Mouse (Mus musculus): ENCODE measurements at regions not wholly inside any gene's neighbourhood (a gene's known extent, or its start where the extent isn't known, plus 50 kb on each side); places are given as distances from the start of the nearest gene placed in this dataset.

GRCm38 (mm10) chr7:135997640-135998039 is 281.5 kb upstream of the Mki67 start:
- no peak for DNase-seq

DNA sequence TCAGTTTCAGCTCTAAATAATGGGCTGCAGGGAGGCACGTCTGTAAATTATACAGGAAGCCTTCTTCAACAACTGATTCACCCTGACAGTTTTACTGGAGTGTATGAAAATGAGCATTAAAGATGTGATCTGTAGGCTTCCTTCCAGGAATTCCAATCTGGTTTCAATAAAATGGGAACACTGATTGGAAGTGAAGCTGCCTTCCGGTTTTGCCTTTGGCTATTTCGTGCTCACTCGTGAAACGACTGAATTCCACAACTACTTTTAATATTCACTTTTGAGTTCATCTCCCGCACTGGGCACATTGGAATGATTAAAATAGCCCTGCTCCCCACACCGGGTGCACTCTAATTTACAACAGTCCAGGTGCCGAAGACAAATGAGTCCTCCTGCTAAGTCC is 286.2 kb upstream of the Mki67 start:
- DNase-seq, result no peak

- no peak for DNase-seq
Observed at GRCm38 (mm10) chr7:136003291-136003690, 287.1 kb upstream of the Mki67 start.

DNA sequence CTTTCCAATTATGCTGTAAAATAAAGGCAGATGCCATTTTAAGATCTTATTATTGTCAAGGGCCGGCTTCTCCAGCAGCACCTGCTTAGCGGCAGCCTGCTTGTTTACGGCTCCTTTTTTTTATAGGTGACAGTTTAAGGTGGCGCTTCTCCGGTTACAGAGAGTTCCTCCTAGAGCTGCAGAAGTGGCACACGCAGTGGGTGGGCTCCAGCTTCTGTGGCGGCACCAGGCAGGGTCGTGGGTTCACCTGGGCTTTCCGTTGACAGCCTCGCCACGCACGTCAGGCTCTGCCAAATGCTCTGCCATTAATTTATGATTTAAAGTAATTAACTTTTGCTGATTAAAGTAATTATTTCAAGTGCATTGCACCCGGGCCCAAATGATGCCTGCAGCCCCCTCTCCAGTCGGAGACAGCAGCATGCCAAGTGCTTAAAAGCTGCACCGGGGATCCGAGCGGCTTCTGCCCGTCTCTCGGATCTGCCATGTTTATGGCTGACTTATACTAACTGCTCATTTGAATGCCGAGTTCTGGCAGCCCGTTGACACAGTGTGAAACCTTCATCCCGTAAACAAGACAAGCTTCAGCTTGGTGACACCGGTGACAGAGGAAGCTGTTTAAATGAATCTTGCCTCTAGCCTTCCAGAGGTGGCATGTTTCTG is 291.8 kb upstream of the Mki67 start:
- DNase-seq, result no peak

GRCm38 (mm10) chr7:136008486-136008885 is 292.3 kb upstream of the Mki67 start:
- DNase-seq, result no peak

DNA sequence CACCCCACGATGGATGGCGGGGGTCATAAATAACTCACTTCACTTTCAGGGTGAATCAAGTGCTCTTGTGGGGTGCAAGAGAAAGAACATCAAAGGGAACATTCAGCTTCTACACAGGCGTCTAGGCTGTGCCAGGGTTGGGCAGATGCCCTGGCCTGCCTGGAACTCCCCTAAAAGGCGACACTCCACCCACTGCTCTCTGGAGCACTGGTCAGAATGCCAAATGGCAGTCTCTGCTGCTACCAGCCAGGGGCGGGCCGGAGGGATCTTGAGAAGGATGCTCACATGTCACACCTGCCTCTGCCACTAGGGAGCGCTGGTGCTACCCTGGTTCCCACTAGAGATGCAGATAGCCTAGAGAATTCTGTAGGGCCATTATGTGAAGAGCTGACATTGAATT is 293.9 kb upstream of the Mki67 start:
- peak; percentile 2 to 7 for DNase-seq

GRCm38 (mm10) chr7:136014706-136015105 is 298.5 kb upstream of the Mki67 start:
- no peak for DNase-seq

- DNase-seq, result no peak
Observed at GRCm38 (mm10) chr7:136016918-136017317, 300.8 kb upstream of the Mki67 start.

GRCm38 (mm10) chr7:136020577-136020976 is 304.4 kb upstream of the Mki67 start:
- no peak for DNase-seq

- DNase-seq, result no peak
Observed at GRCm38 (mm10) chr7:136021071-136021470, 304.9 kb upstream of the Mki67 start.

GRCm38 (mm10) chr7:136022781-136023448 is 306.8 kb upstream of the Mki67 start:
- no peak for DNase-seq

- no peak for DNase-seq
Observed at GRCm38 (mm10) chr7:136026451-136026850, 310.3 kb upstream of the Mki67 start.

GRCm38 (mm10) chr7:136032026-136032425 is 315.9 kb upstream of the Mki67 start:
- no peak for DNase-seq

- no peak for DNase-seq
Observed at GRCm38 (mm10) chr7:136033536-136033935, 317.4 kb upstream of the Mki67 start.

DNA sequence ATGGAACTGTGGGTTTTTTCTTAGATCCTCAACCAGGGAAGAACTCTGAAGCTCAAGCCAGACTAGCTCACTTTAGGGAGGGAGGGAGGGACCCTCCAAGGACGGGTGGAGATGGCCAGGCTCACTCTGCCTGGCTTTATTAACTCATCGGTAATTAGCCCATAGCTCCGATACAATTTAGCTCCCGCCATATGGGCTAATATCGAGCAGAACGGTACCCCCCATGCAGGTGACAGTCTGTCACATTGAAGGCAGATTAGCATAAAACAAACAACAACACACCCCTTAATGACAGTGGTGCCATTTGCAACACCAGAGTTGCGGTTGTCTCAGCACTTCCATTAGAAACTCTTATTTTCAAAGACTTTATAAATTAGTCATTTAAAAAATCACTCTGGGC is 319.6 kb upstream of the Mki67 start:
- DNase-seq, result no peak

- DNase-seq, result no peak
Observed at GRCm38 (mm10) chr7:136038072-136038471, 321.9 kb upstream of the Mki67 start.

- no peak for DNase-seq
Observed at GRCm38 (mm10) chr7:136038906-136039305, 322.7 kb upstream of the Mki67 start.

DNA sequence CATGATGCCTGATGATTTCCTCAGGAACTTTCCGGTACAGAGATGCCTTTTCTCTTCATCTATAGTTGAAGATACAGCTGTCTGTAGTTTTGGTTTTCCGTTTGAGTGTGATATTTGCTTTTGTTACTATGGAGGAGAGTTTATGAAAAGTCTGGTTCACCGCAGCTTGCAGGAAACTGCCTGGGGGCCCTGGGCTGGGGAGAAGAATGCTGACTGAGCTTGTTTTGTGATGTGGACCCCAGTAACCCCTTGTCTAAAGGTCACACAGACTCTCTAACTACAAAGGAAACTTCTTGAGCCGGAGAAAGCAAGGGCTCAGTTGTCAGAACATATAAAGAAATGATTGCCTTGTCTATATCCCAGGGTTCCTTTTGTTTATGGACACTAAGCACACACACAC is 325.8 kb upstream of the Mki67 start:
- no peak for DNase-seq

GRCm38 (mm10) chr7:136046645-136047363 is 330.6 kb upstream of the Mki67 start:
- DNase-seq, result no peak

DNA sequence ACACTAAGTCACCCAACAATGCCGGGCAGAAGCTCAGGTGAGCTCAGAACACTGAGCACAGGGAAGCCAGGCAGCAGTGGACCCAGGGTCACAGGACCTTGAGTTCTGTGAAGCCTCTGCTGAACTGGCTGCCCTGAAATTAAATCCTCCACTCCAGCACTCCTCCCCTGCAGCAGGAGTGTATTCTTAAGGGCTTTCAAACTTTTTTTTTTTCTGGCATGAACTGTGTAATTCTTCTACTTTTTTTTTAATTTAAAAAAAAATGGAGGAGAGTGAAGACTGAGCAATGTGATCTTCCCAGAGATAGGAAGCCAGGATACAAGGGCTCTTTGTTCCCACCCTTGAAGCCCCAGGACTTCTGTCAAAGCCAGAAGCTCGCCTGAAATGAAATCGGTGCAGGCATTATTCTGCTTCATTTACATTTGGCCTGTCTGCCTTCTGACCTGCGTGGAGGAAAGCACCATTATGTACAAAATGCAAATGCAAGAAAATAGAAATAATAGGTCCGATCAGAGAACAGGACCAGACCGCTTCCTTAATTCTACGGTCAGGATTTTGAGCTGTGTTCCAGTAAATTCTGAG is 331.3 kb upstream of the Mki67 start:
- no peak for DNase-seq

DNA sequence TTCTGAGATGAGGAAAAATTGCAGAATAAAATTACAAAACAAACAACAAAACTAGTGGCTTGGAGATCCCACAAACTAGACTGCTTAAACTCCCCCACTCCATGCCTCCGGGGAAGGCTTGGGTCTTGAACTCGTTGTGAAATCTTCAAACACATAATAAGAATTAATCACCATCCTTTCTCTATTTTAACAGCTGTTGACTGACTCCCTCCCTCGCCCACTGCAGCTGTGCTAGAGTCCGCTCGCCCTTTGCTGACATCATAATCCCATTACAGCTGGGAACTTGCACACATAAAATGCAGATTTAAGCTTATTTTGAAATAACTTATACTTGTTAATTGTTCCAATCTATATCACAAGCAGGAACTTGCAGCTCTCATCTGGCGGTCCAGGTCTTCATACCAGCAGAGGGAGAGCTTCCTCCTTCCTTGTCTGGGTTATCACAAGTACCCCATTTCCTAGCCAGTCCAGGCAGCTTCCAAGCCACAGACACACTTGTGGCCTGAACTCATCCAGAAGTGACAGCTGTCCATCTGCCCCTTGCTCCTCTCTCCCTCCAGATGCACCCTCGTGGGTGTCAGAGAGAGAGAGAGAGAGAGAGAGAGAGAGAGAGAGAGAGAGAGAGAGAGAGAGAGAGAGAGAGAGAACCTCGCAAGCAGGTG is 332.9 kb upstream of the Mki67 start:
- no peak for DNase-seq

DNA sequence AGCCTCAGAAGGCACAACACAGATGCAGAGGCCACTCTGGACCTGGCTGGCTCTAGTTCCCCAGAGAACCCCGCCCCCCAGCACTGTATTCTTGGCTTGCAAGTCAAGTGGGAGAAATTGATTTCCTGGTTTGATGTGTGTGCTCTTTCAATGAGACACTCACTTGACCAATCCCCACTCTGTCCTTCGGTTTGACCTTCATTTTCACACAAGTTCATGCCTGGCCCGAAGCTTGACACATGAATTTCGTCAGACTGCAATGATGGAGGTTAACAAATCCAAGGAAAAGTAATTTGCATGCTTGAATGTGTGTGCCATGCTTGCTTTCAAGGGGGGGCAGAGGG is 333.4 kb upstream of the Mki67 start:
- no peak for DNase-seq

DNA sequence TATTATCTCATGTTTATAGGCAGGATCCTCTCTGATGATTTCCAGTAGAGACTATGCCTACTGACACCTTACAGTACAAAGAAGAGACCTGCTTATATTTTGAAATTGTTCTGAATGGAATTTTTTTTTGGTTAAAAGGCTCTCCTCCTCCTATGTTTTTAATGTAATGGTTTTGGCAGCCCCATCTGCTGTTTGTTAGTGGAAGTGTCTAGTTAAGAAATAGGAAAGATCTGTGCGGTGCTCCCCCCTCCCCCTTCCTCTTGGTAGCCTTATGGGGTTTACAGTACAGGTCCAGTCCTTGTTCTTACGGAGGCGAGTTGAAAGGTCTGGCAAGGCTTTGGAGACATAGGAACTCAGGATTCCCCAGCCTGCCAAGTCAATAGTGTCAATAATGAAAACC is 334.0 kb upstream of the Mki67 start:
- no peak for DNase-seq

All from B cell, adult 2 months (primary cell).